Mouse (Mus musculus): ENCODE results near the gene Tril. TPM values are rescaled to one million over a fixed set of nuclear protein-coding genes. Genes with fewer than 3 reads are reported as not detected.

Gene Tril
- total RNA-seq, 1 experiment from 2014 or later, result 8.1 TPM

Other genes starting within 250 kb of the Tril start
- not detected in 2 replicates for gene Cpvl, start 157.8 kb upstream of the Tril start, total RNA-seq (2021)
- gene Chn2, start 218.7 kb upstream of the Tril start, total RNA-seq (2021), result 4.8 and 10.4 TPM in 2 replicates

Measured in adrenal gland, postnatal 25 days (tissue).